Mouse (Mus musculus): ENCODE measurements around the gene Btbd10.

Gene Btbd10

GRCm38 (mm10) chr7:113368746-113369619 is at the start of gene Btbd10:
TSS of gene Btbd10 (minus strand) at chr7:113369392.
- peak; percentile 97 for DNase-seq (ENCODE audit: low read depth)

GRCm38 (mm10) chr7:113416536-113416935 is 47.3 kb upstream of the Btbd10 start:
- DNase-seq (ENCODE audit: low read depth) = no peak

GRCm38 (mm10) chr7:113415256-113415655 is 46.1 kb upstream of the Btbd10 start:
- DNase-seq (ENCODE audit: low read depth) = no peak

GRCm38 (mm10) chr7:113408712-113409111 is 39.5 kb upstream of the Btbd10 start:
- no peak for DNase-seq (ENCODE audit: low read depth)

- no peak for DNase-seq (ENCODE audit: low read depth)
Measured at GRCm38 (mm10) chr7:113398083-113398482, 28.9 kb upstream of the Btbd10 start.

- no peak for DNase-seq (ENCODE audit: low read depth)
Measured at GRCm38 (mm10) chr7:113396661-113397060, 27.5 kb upstream of the Btbd10 start.

- DNase-seq (ENCODE audit: low read depth) = no peak
Measured at GRCm38 (mm10) chr7:113391619-113392018, 22.4 kb upstream of the Btbd10 start.

- DNase-seq (ENCODE audit: low read depth) = no peak
Measured at GRCm38 (mm10) chr7:113388470-113388869, 19.3 kb upstream of the Btbd10 start, which contains the start of gene Pth. TSS of gene Pth (minus strand) at chr7:113388570.

- peak; percentile 91 for DNase-seq (ENCODE audit: low read depth)
Measured at GRCm38 (mm10) chr7:113377875-113378658, 8.9 kb upstream of the Btbd10 start.

- DNase-seq (ENCODE audit: low read depth) = no peak
Measured at GRCm38 (mm10) chr7:113372682-113373081, 3.5 kb upstream of the Btbd10 start.

GRCm38 (mm10) chr7:113369620-113370340 is 588 bp upstream of the Btbd10 start:
- no peak for DNase-seq (ENCODE audit: low read depth)

- no peak for DNase-seq (ENCODE audit: low read depth)
Measured at GRCm38 (mm10) chr7:113367440-113367839, 1.8 kb downstream of the Btbd10 start.

GRCm38 (mm10) chr7:113349089-113349488 is 20.1 kb downstream of the Btbd10 start:
- DNase-seq (ENCODE audit: low read depth) = no peak

GRCm38 (mm10) chr7:113347694-113348093 is 21.5 kb downstream of the Btbd10 start:
- no peak for DNase-seq (ENCODE audit: low read depth)

- DNase-seq (ENCODE audit: low read depth) = no peak
Measured at GRCm38 (mm10) chr7:113347271-113347670, 21.9 kb downstream of the Btbd10 start.

- DNase-seq (ENCODE audit: low read depth) = no peak
Measured at GRCm38 (mm10) chr7:113335250-113335649, 33.9 kb downstream of the Btbd10 start.

GRCm38 (mm10) chr7:113334036-113334435 is 35.2 kb downstream of the Btbd10 start:
- no peak for DNase-seq (ENCODE audit: low read depth)

- no peak for DNase-seq (ENCODE audit: low read depth)
Measured at GRCm38 (mm10) chr7:113320128-113320527, 49.1 kb downstream of the Btbd10 start.

- DNase-seq (ENCODE audit: low read depth) = peak; percentile 39
Measured at GRCm38 (mm10) chr7:113311784-113312183, 57.4 kb downstream of the Btbd10 start.

- DNase-seq (ENCODE audit: low read depth) = no peak
Measured at GRCm38 (mm10) chr7:113310136-113310535, 59.1 kb downstream of the Btbd10 start.

- DNase-seq (ENCODE audit: low read depth) = no peak
Measured at GRCm38 (mm10) chr7:113297813-113298212, 71.4 kb downstream of the Btbd10 start.
